Mouse (Mus musculus): Measurements from ENCODE around the gene Supt16.

DNA sequence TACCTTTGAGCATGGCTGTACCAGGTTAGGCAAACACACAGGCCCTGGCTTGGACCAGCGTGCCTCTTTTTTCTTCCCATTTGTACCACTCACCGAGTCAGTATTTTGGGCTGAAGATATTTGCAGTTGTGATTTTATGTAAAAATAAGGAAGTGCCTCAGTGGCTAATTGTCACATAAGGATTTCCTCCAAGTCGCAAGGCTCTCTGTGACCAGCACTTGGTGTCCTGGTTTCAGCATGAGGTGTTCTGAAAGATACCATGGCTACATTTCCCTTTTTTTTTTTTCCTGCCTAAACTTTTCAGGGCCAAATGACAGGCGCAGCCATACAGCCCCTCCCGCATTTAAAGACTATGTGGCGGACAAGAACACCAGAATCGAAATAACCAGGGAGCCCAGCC is 77.0 kb downstream of the Supt16 start:
- TF ChIP-seq POLR2A (IDR thresholded peaks at IDR 0.05; ENCODE audit: borderline replicate concordance, control insufficient read depth, low read depth, low read length) (no peak), CTCF (IDR thresholded peaks at IDR 0.05; ENCODE audit: control insufficient read depth, insufficient read depth, low read length) (no peak)
